Mouse (Mus musculus) kidney, postnatal 36 days (tissue): ENCODE measurements around the gene Mrpl14.

Experiments used
- DNase-seq, 2 experiments: peaks; one replicate each; pipeline ENCODE4 v3.0.0; 2021 to 2022; ENCODE audit warnings: mixed read lengths in 2 of 2

Mrpl14 gene

GRCm38 (mm10) chr17:45686093-45686619 is at the start of gene Mrpl14:
TSS of gene Mrpl14 (plus strand) at chr17:45686322.
- peak; percentile 92 to 98 for DNase-seq

DNA sequence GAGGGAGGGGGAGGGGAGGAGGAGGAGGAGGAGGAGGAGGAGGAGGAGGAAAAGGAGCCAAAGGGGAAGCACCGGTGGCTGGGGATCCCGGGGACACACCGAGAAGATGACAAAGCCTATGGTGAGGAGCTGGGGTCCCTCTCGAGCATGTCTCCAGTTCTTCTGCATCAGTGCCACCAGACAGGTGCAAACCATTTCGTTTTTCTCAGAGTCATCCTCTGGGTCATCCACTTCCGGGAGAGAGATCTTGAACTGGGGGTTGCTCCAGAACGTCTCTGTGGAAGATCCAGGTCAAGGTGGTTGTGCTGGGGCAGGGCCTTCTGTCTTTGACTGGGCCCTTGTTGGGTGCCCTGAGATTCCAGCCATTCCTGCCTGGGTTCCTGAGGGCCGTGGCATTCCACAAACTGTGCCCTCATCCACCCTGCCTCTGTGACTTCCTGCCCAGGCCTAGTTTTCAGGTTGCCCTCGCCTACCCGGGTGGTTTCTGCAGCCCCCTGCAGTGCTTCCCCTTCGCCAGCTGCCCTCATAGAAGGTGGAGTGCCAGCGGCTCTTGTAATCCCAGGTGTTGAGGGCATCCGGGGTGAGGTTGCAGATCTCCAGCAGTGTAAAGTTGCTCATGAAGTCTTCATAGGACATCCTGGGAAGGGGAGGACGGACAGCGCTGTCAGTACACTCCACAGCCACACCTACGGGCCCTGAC is 47.4 kb upstream of the Mrpl14 start:
- DNase-seq, result no peak

- no peak for DNase-seq
These were observed 44.1 kb upstream of the Mrpl14 start for GRCm38 (mm10) chr17:45641981-45642380.

GRCm38 (mm10) chr17:45642701-45643100 is 43.4 kb upstream of the Mrpl14 start:
- DNase-seq, result peak; percentile 41 to 86

DNA sequence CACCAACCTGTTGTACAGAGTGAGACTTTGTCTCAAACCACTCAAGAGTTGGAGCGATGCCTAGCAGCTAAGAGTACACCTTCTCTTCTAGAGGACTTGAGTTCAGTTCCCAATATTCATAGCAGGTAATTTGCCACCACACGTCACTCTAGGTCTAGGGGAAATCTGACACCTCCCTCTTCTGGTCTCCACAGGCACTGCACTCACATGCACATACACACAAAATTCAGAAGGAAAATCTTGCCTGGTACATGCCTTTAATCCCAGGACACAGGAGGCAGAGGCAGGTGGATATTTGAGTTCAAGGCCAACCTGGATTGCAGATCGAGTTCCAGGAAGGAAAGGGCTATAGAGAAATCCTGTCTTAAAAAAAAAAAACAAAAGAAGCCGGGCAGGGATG is 41.9 kb upstream of the Mrpl14 start:
- DNase-seq, result no peak

GRCm38 (mm10) chr17:45653233-45653632 is 32.9 kb upstream of the Mrpl14 start:
- no peak for DNase-seq

DNA sequence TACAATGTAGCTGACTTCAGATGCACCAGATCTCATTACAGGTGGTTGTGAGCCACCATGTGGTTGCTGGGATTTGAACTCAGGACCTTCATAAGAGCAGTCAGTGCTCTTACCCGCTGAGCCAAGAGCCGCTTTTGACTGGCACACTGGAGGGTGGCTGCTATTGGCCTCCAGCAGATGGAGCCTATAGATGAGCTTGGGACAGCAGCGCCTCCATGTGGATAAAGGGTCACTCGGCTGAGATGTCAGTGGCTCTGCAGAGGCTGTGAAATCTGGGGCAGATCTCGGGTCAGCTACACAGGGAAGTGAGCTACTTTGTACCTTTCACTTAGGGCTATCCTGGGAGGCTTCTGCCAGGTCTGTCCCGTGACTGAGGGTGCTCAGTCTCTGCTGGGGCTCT is 30.3 kb upstream of the Mrpl14 start:
- peak; percentile 8 to 36 for DNase-seq

GRCm38 (mm10) chr17:45659225-45659624 is 26.9 kb upstream of the Mrpl14 start, which contains the start of gene Capn11:
TSS of gene Capn11 (minus strand) at chr17:45659325.
- no peak for DNase-seq

GRCm38 (mm10) chr17:45663106-45663919 is 22.8 kb upstream of the Mrpl14 start:
- peak; percentile 49 to 87 for DNase-seq

- DNase-seq, result peak in 1 of 2 experiments; percentile 6
These were observed 21.5 kb upstream of the Mrpl14 start for GRCm38 (mm10) chr17:45664608-45665007.

DNA sequence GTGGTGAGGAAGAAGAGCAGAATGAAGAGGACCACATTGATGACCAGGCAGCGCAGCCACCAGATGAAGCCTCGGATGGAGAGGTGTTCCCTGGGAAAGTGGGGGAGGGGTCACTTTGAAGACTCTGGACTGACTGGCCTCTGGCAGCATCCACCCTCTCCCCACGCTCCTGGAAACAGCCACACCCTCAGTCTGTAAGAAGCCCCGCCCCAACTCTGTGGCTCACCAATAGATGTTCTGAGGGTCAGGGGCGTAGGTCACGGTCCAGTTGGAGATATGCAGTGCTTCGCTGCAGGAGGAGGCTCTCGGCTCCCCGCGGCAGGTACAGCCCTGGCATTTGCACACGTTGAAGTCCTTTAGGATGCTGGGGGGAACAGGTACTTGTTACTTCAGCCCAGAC is 20.0 kb upstream of the Mrpl14 start:
- no peak for DNase-seq

DNA sequence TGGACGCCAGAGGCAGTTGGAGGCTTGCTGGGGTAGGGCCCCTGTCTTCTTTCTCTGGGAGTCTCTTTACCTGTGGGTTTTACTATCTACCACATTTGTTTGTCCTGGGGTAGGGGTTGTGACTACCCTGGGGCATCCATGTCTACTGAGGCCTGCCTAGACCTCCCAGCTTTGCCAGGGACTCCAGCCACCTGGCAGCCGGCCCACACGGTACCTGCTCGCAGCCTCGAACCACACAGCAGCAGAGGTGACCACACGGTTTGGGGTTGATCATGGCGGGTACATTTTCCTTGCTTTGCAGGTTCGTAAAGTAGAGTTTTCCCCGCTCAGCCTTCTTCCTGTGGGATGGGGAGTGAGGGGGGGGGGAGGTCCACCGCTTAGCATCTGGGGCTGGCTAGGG is 18.6 kb upstream of the Mrpl14 start:
- DNase-seq, result no peak

DNA sequence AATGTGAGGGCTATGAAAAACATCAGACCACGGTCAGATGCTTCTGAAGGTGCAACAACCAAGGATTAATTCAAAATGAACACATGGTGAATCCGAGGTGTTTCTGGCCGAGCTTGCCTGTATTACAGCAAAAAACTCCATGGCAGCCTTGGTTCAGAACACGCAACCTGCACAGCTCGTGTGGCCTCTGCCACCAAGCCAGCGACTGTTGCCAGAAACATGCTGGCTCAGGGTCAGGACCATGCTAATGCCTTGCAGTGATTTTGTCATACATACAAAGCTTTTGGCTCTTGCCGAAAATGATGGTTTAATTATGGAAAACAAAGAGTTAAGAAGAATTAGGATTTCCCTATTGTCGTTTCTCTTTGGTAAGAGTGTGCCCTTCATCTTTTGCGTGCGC is 18.1 kb upstream of the Mrpl14 start:
- DNase-seq, result no peak

DNA sequence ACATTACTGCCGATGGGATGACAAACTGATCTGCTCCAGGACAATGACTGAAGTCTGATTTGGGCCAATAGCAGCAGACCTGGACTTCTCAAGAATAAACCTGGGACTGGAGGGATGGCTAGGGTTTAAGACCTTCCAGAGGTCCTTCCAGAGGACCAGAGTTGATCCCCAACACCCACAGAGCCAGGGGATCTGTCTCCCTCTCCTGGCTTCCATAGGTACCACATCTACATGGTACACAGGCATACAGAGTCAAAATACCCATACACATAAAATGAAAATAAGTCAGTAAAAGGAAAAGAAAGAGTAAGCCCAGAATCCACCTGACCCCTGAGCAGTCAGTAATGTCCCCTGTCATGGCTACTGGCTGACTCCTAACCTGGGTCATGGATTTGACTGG is 14.3 kb upstream of the Mrpl14 start:
- no peak for DNase-seq

DNA sequence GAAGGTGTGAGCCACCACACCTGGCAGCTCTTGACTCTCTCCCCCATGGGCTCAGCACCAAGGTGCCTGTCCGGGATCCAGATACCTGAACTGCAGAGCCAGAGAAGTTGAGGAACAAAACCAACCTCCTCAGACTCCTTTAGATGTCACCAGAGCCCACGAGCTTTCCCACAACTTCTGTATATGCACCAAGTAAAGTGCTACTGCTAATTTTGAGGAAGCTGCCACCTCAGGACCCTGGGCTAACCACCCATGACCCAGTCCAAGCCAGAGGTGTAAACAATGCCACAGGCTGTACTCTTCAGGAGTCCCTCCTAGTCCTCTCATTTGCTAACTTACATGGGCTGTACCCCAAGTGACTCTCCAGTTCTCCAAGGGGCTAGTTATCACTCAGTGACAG is 13.5 kb upstream of the Mrpl14 start:
- no peak for DNase-seq

DNA sequence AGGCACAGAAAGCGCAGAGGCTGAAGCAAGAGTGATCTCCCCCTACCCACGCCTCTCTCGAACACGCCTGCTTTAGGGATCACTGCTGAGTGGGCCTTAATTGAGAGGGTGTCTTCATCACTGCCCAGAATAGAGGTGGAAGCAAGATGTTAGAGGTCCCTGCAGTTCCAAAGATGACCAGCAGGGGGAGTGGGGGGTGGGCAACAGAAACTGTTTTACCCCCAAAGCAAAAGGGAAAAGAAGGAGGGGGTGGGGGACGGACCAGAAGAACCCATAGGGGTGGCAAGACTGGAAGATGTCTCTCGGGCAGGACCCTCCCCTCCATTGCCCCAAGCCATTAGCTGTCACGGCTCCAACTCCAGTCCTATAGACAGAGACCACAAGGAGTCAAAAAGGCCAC is 8.0 kb upstream of the Mrpl14 start:
- DNase-seq, result peak in 1 of 2 experiments; percentile 86

DNA sequence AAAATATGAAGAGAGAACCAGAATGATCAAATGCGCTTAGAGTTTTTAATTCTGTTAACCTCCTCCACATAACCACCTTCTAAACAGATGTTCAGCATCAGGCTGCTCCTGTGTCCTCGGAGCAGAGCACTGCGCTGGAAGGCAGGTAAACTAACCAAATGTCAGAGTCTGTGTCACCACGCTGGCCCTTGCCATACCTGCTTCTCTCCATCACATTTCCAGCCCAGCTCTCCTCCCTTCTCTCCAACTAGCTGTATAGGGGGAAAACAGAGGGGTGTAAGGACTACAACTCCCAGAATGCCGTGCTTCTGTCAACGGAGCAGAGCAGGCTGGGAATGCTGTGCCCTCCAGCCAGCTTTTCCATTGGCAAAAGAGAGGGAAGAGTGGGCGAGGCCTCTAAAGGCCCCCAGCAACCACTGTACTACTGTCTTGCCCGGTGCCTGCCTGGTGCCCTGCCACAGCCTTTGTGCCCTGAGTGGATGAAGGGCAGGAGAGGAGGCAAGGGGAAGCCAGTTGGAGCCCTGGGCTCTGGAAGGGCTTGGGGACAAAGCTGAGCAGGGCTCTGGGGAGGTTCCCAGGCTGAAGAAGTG is 5.6 kb upstream of the Mrpl14 start:
- DNase-seq, result peak; percentile 66 to 67

- peak in 1 of 2 experiments; percentile 50 for DNase-seq
These were observed 4.5 kb upstream of the Mrpl14 start for GRCm38 (mm10) chr17:45681588-45681987.

DNA sequence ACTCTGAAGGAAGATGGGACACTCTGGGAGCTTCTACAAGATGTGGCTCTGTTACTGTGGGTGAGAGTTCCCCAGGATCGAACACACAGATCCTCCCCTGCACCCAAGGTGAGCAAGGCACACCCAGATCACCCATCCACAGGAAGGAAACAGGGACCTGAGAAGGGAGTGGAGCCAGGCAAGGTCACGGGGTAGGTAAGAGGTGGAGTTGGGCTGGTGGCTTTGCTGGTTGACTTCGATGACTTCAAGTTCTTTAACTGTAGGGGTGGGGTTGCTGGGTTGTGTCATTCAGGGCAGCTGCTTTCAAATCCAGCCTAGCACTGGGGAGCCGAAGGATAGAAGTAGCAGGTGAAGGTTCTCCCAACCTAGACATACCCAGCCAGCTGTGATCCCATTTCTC is 3.3 kb upstream of the Mrpl14 start:
- no peak for DNase-seq

DNA sequence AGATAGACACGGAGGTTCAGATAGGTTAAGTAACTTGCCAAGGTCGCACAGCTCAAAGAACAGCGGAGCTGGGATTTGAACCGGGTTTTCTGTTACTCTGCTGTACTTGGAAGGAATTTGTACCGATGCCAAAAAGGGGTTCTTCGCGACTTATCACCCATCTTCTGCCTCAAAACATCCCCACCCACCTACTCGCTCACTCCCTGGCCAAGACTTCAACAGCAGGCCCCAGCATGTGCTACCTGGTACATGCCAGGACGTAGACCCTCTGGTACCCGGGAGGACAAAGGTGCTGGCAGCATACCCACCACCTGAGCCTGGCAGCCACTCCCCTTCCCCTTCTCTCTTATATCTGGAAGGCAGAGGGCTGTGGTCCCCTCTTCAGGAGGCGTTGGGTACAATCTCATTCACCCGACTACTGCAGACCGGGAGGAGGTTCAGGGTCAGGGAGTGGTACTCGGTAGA is 1.4 kb upstream of the Mrpl14 start:
- DNase-seq, result no peak

GRCm38 (mm10) chr17:45685171-45686092 is 690 bp upstream of the Mrpl14 start:
- peak; percentile 43 to 67 for DNase-seq

GRCm38 (mm10) chr17:45686716-45687115 is 594 bp downstream of the Mrpl14 start, which contains the start of gene Tmem63b:
TSS of gene Tmem63b (minus strand) at chr17:45686905.
- DNase-seq, result no peak
